Mouse (Mus musculus): ENCODE measurements at regions not wholly inside any gene's neighbourhood (a gene's known extent, or its start where the extent isn't known, plus 50 kb on each side); places are given as distances from the start of the nearest gene placed in this dataset.

GRCm38 (mm10) chr17:67497380-67497779 lies 135.1 kb downstream of the Lrrc30 start:
- TF ChIP-seq CTCF (conservative IDR thresholded peaks at IDR 0.05; ENCODE audit: low read length) (no peak), POU5F1 (IDR thresholded peaks at IDR 0.05; ENCODE audit: borderline replicate concordance, low read length) (no peak)

Data from E14TG2a.4 (cell line).